Mouse (Mus musculus) gastrocnemius, postnatal 10 days (tissue): ENCODE results near the gene Ephb4. TPM values are rescaled to one million over a fixed set of nuclear protein-coding genes. Genes with fewer than 3 reads are reported as not detected.

ENCODE experiments used
- DNase-seq: peaks from one replicate; pipeline ENCODE4 v3.0.0; 2021; ENCODE audit warnings: mixed read lengths
- total RNA-seq, 2 experiments: library from RNA; stranded (reverse); gene quantifications; 2 replicates each; pipeline ENCODE4 v1.2.3; 2021

Ephb4 gene
- total RNA-seq, 2 experiments from 2014 or later, result 30.6 to 38.8 TPM

DNA sequence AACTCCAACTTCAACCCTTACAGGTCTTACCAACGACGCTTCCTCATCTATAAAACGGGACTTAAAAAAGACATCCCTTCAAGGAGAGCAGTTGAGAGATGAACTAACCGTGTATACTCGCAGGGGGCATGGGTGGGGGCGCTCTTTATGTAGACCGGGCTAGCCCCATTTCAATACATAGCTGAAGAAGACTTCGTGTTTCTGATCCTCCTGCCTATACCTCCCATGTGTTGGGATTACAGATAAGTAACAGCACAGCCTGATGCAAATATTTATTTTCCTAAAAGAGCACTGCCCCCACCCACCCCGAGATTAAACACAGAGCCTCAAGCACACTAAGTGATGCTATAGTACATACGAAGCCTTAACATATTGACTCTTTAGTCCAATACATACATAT, 15.6 kb upstream of the Ephb4 start:
- no peak for DNase-seq

DNA sequence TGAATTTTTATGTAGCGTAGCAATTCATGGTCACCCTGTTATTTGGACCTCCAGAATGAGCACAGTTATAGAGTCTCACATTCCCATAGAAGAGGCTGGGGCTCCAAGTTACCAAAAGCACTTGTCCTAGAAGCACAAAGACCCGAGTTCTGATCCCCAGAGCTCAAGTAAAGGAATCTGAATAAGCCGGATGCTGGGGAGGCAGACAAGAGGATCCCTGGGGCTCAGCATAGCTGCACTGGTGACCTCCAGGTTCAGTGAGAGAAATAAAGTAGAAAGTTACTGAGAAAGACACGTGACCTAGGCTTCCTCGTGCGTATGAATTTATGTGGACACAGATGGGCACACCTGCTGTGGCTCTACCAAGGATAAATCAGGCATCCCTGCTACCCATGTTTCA, 14.8 kb upstream of the Ephb4 start:
- DNase-seq, result no peak

DNA sequence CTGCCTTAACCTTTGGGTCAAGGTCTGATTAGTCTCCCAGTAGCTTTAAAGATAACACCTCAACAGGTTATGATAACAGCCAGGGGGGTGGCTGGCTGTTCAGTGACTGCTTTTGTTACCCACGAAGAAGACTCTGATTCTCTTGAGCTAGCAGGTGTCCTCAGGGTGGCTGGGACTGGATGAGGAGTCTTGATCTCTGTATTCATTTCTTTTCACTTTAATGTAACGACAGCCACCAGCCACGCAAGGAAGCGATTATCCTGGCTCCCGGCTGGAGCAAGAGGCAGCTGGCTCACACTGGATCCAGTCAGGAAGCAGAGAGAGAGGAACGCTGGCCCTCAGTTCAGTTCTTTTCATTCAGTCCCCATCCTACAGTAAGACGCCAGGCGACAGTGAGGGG, 12.7 kb upstream of the Ephb4 start:
- no peak for DNase-seq

DNA sequence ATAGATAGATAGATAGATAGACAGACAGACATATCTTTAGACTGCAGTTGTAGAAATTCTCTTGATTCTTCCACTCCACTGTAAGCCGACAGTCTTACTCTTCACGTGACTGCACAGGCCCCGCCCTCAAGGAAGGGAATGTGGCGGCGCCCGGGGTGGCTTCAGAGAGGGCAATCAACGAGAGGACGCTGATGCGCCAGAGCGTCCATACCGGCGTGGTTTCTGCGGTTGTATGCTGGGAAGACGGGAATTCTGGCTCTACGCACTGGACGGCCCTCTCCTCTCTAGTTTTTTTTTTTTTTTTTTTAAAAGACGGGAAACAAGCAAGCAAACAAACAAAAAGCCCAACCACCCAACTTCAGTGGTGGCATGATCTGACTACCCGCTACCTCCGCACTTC, 11.7 kb upstream of the Ephb4 start:
- peak; percentile 87 for DNase-seq

DNA sequence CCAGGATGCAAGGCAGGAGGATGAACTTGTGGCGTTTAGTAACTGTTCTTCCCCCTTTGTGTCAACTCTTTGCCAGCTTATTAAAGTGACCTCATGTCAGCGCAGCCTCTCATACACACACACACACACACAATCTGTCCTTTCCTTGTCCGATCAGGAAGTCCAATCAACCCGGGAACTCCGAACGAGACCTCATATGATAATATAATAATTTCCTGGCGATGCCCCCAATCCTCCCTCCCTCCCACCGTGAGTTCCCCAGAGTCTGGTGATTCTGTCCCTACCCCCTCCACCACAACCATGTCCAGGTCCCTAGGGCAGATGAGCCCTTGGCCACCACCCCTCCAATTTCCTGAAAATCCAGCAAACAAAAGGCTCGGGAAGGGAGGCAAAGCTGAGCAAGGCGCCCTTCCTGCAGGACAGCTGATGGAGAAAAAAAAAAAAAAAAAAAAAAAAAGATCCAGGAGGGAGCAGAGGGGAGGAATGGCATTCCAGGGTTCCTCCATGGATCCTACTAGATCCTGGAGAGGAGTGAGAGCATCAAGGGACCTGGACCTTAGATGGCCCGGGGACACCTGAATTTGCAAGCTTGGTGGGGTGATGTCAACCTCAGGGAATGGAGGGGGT, 11.1 kb upstream of the Ephb4 start:
- peak; percentile 42 for DNase-seq

DNA sequence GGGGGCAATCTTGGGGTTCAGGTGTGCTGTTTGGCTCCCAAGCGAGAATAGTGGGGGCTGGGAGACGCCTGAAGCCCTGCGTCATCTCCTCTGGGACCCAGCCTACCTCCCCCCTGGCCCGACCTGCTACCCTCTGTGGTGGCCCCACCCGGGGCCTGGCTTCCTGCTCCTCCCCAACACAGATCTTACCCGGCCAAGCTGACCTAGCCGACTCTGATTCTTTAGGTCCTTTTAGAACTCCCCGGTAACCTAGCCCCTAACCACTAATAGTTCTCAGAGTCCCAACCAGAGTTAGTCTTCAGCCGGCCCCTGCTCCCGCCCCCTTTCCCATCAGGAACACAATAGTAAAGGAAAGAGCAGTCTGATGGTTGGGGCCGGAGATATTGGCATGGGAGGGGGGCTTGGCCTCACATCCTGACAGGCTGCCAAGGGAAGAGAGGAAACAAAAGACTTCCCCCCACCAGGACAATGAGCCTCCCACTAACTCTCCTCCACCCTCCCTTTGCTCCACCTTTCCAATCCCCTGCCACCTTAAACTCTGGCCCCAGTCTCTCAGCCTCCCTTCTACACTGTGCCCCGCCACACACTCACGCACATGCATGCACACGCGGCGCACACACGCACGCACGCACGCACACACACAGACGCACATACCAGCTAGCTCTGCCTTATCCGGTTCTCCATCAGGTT, 10.5 kb upstream of the Ephb4 start:
- peak; percentile 33 for DNase-seq

DNA sequence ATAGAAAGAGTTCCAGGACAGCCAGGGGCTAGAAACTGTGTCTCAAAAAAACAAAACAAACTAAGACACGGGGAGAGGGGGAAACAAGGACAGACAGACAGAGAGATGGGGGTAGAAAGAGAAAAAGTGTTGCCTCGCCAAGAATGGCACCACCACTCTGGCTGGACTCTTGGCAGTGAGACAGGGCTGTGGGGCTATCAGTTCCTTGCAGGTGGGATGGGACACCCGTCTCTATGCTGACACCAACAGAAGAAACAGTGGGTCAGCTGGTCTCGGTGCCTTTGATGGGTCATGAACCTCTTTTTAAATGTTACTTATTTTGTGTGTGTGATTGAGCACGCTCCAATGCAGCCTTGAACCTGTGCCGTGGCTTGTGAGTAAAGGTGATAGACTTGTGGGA, 9.7 kb upstream of the Ephb4 start:
- no peak for DNase-seq

DNA sequence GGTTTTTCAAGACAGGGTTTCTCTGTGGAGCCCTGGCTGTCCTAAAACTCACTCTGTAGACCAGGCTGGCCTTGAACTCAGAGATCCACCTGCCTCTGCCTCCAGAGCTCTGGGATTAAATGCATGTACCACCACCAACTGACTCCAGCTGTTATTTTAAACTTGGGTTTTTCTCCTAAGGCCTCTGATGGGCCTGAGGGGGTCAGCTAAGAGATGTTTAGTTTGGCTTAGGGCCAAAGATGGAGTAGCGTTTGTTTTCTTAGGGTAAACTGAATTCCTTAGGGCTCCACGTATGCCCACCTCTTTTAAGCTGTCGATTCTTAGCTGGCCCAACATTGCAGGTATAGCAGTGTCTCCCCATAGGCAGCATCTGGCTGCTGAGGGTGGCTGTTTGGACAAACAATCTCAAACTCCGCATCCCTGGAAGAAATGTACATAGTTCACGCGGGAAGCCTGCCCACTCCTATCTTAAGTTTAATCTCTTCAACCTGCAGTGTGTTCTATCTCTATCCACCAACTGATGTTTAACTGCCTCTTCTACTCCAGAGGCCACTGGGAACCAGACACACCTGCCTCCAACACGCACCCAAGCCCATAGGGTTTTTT, 7.4 kb upstream of the Ephb4 start:
- no peak for DNase-seq

DNA sequence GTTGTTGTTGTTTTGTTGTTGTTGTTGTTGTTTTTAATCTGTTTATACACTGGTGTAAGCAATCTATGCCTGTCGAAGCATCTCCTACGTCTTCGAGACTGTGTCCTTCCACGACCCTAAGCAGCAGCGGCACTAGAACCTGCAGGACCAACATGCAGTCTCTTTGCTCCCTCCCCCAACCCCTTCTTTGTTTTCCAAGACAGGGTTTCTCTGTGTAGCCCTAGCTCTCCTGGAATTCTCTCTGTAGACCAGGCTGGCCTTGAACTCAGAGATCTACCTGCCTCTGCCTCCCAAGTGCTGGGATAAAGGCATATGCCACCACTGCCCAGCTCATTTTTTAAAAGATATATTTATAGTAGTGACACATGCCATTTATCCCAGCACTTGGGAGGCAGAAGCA, 6.5 kb upstream of the Ephb4 start:
- DNase-seq, result no peak

DNA sequence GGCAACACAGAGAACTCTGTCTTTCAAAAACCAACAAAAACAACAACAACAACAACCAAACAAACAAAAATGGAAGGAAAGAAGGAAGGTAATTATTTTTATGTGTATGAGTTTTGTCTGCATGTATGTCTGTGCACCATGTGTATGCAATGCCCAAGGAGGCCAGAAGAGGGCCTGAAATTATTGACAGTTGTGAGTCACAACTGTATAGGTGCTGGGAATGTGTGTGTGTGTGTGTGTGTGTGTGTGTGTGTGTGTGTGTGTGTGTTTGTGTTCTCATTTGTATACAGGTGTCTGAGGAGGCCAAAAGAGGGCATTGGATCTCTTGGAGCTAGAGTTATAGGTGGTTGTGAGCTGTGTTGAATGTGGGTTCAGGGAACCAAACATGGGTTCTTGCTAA, 6.0 kb upstream of the Ephb4 start:
- DNase-seq, result no peak

DNA sequence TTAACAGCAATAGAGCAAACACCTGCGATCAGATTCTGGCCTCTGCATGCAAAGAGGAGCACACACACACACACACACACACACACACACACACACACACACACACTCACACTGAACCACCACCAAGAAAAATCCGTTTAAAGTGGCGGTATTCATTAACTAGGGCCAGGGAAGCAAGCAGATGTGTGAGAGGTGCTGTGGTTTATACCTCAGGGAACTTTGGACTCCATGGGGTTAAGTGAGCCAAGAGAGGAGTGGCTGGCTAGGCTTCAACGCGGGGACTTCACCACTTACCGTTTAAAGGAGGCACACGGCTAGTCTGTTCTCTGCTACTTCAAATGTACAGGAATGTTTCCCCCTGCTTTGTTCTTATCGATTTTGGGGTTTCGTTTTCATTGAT, 4.1 kb upstream of the Ephb4 start:
- no peak for DNase-seq

DNA sequence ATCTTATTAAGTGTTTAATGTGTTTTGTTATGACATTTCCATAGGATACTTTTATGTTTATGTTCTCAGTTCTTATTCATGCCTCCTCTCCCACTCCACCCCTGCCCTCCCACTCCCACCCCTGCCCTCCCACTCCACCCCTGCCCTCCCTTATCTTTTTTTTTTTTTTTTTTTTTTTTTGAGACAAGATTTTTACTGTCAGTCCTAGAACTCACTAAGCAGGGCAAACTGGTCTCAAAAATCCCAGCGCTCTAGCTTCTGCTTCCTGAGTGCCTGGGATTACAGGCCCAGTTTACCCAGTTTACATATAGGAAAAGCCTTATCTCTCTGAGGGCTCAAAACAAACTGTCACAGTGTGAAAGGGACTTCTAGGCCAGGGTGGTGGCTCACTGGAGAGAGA, 3.5 kb upstream of the Ephb4 start:
- DNase-seq, result no peak

DNA sequence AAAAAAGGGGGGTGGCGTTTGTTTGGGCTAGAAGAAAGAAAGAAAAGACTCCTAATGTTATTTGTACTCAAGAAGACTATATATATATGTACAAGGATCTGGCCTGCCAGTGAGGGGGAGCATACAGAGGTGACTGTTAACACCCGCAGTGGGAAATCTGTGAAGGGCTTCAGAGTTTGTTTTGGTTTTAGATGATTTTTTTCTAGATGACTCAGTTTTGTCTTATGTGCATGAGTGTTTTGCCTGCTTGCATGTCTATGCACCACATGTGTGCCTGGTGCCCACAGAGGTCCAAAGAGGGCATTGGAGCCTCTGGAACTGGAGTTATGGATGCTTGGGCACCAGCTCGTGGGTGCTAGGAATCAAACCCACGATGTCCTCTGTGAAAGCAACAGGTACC, 2.9 kb upstream of the Ephb4 start:
- DNase-seq, result no peak

DNA sequence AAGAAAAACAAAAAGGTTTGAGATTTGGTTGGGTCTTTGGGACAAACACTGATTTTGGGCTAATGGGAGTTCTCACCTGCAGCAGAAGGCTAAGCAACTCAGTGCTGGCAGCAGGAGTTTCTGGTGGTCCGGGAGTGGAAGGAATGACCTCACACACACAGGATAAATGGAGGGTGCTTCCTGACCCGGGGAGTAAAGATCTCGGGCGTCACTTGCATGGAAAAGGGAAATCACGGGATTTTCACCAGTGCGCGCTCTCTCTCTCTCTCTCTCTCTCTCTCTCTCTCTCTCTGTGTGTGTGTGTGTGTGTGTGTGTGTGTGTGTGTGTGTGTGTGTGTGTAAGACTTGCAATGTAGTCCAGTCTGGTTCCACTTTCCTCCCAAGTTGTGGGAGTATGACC, 2.1 kb upstream of the Ephb4 start:
- no peak for DNase-seq

DNA sequence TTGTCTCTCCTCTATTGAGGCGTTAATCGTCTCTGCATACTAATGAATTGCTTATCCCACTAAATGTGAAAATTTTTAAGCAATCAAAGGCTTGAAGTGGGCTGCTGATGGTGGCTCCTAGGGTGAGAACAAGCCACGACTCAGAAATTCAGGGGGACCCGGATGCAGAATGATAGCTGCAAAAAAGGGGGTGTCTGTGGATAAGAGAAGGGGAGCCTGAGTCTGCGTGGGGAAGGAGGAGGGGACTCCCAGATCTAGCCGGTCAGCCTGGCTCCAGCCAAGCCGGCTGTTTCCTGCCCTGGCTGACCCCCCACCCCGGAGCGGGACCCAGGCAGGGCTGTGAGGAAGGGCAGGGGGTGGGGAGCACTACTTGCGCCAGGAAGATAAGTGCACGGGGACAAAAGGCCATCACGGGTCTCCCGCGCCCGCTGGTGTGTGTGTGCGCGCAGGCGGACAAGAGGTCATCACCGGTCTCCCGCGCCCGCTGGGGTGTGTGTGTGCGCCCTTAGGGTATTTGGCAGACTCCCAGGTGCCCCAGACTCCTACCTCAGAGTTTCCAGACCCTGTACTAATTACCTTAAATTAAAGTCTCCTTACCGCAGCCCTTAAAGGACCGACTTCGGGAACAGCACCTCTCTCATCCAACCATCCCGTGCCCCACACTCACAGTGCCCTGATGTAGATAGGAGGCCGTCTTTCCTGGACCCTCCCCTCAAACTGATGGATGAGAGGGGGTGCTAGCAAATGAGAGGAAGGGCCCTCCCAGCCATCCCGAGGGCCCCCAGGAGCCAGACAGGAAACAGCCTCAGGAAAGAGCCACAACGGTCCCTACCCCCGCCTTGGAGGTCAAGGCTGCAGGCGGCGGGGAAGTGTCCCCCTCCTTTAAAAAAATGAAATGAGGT, 1.2 kb upstream of the Ephb4 start:
- DNase-seq, result peak; percentile 49

DNA sequence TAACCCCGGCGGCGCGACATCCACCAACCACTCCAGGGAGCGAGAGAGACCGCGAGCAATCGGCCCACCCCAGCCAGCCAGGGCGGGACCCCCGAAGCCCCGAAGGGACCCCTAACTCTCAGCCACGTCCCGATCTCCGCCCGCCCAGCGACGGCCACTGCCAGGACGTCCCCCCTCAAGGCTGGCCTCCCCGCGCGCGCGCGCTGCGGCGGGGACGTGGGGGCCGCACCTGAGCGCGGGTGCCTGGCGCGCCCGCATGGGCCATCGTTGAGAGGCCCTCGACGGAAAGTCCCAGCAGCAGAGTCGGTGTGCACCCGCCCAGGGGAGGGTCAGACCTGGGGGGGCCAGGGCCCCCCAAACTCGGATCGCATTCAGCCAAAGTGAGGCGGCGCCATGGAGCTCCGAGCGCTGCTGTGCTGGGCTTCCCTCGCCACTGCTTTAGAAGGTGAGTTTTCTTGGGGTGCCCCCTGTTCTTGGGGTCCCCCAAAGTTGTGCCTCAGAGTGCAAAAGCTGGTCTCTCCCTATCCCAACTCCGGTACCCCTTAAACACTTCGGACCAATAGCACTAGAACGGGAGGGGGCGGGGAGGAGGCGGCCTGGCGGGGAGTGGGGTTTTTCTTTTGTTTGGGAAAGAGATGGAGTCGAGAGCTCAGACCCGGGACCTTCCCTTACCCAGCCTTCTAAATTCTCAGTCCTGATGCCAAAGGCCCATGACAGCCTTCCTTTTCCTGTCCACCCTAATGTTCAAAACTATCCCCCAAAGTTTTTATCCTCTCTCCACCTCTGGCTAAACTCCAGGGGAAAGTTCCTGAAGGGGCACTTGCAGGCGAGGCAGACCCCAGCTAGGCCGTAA, 522 bp downstream of the Ephb4 start:
- DNase-seq, result no peak

DNA sequence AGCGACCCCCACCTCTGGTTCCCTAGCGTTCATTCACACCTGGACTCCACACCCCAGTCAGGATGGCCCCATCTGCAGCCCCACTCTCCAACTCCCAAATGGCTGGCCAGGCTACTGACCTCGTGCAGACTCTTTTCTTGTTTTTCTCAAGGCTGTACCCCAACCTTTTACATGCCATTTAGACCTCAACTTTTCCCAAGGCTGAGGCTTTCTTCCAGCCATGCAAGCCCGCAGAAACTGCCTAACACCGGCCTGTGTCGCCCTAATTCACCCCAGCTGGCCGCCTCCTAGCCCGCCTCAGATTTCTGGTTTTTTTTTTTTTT, 1.1 kb downstream of the Ephb4 start:
- no peak for DNase-seq

DNA sequence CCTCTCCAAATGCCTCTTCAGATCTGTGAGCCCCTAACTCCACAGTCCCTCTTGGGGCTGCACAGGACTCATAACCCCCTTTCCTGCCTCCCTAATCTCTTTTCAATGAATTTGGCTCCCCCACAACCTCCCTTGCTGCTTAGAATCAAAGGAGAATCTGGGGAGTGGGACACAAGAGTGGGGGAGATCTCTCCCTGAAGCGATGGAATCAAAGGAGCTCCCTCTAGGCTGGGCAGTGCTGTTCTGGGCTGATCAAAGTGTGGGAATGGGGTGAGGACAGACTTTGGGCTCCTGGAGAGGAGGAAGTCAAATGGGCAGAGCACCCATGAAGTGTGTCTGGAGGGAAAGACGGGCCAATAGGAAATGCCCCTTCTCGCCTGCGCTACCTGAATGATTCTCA, 1.5 kb downstream of the Ephb4 start:
- DNase-seq, result no peak

DNA sequence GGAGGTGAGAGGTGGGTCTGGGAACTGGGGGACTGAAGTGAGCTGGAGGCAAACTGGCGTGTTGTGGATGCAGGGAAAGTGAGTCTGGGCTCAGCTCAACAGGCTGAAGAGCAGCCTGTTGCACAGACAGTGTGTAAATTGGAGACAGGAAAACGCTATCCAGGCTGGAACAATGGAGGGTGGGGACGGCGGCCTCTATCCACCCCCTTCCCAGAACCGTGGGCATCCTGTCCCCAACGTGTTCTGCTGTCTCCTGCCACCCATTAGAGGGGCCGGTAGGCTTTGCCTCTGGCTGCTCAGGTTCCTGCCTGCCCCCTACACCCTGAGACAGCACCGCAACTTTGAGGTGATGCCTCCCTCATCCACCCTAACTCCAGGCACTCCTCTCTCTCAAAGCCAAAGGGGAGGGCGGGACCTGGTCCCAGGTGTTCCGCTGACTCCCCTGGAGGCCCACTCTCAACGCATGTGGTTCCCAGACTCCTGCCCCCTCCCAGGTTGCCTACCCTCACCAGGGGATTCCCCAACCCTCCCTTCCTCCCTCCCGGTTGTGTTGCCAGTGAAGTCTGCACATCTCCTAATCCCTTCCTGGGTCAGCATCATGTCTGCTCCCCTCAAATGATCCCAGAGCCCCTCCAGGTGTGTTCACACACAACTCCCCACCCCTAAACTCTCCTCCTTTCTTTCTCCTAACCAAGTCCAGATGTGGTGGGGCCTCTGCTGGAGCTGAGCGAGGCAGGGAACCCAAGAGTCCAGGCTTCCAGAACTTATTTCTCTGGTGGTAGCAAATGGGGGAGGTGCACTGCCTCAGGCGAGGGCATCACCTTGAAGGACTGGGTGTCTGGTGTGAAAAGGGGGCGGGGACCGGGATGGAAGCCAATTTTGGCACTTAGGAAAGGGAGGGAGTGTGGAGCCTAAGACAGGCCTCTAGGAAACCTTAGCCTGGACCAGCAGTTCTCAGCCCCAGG, 2.4 kb downstream of the Ephb4 start:
- no peak for DNase-seq

DNA sequence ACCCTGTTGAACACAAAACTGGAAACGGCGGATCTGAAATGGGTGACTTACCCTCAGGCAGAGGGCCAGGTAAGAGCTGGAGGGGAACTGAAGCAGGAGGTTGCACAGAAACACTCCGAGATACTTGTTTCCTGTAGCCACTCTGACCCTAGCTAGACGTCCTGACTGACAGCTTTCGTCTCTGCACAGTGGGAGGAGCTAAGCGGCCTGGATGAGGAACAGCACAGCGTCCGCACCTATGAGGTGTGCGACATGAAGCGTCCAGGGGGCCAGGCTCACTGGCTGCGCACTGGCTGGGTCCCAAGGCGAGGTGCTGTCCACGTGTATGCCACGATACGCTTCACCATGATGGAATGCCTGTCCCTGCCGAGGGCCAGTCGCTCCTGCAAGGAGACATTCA, 4.2 kb downstream of the Ephb4 start:
- DNase-seq, result no peak

DNA sequence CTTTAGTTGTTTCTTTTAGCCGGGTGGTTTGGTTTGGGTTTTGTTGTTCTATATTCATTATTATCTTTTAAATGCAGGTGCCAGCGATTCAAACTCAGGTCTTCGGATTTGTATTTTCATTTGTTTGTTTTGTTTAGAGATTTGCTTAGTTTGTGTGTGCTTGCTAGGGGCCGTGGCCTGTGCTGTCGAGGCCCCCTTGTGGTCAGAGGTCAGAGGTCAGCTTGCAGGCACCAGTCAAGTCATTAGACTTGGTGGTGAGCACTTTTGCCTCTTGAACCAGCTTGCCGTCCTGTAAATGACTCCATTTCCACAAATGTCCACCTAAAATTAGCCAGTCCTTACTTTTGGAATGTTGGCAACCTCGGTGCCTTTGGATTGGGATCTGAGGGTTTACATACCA, 8.5 kb downstream of the Ephb4 start:
- DNase-seq, result no peak
